Mouse (Mus musculus) heart, postnatal 0 days (tissue): ENCODE data around the gene Cdh13.

Experiments
- CTCF ChIP-seq: IDR thresholded peaks from 2 replicates; pipeline ENCODE4 v1.5.1; 2016; ENCODE audit warnings: antibody characterized with exemption, control low read depth, low read depth
- EP300 ChIP-seq: IDR thresholded peaks from 2 replicates; pipeline ENCODE4 v1.6.1; 2016; ENCODE audit warnings: antibody characterized with exemption, low read depth

DNA sequence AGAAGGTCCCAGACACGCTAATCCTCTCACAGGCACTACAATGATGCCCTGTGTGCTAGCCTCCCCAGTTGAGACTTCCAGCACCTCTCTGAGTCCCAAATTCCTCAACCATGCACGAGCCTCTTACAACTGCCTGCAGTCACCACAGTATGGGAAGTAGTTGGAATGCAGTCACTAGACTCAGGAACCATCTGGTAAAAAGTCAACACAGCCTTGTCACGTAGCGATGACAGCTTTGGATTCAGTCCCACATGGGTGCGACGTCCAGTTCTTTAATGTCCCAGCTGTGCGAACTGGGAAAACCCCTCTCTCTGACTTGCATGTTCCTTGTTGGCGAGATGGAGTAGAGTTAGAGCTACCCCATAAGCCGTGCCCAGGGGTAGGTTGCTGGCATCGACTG, 139.1 kb downstream of the Cdh13 start:
- no peak for TF ChIP-seq EP300
- no peak for TF ChIP-seq CTCF
